Mouse (Mus musculus): ENCODE data around the gene Nfatc3.
"Not testable (repeated sequence)": the region's sequence is repeated elsewhere in the genome, so short reads cannot be mapped to it uniquely, and the experiment has no call there.

Gene Nfatc3

GRCm38 (mm10) chr8:106058731-106059612, at the start of gene Nfatc3:
TSS of gene Nfatc3 (plus strand) at chr8:106058840.
- peak; percentile 97 to 99 for DNase-seq (ENCODE audit: low spot score in 2 of 2)

- peak; percentile 79 to 89 for DNase-seq (ENCODE audit: low spot score in 2 of 2)
Measured at GRCm38 (mm10) chr8:106010748-106011642, 47.6 kb upstream of the Nfatc3 start.

GRCm38 (mm10) chr8:106011643-106011986, 47.0 kb upstream of the Nfatc3 start, which contains the start of gene Ddx28:
TSS of gene Ddx28 (minus strand) at chr8:106011882.
- no peak for DNase-seq (ENCODE audit: low spot score in 2 of 2)

- not testable (repeated sequence) for DNase-seq (ENCODE audit: low spot score in 2 of 2)
Measured at GRCm38 (mm10) chr8:106012203-106012602, 46.4 kb upstream of the Nfatc3 start.

GRCm38 (mm10) chr8:106016284-106016683, 42.4 kb upstream of the Nfatc3 start:
- DNase-seq (ENCODE audit: low spot score in 2 of 2) = no peak

- peak; percentile 55 to 56 for DNase-seq (ENCODE audit: low spot score in 2 of 2)
Measured at GRCm38 (mm10) chr8:106017130-106017529, 41.5 kb upstream of the Nfatc3 start.

GRCm38 (mm10) chr8:106018039-106018438, 40.6 kb upstream of the Nfatc3 start:
- no peak for DNase-seq (ENCODE audit: low spot score in 2 of 2)

GRCm38 (mm10) chr8:106022483-106022882, 36.2 kb upstream of the Nfatc3 start:
- peak; percentile 73 to 90 for DNase-seq (ENCODE audit: low spot score in 2 of 2)

- no peak for DNase-seq (ENCODE audit: low spot score in 2 of 2)
Measured at GRCm38 (mm10) chr8:106038721-106039120, 19.9 kb upstream of the Nfatc3 start.

GRCm38 (mm10) chr8:106039605-106040004, 19.0 kb upstream of the Nfatc3 start:
- DNase-seq (ENCODE audit: low spot score in 2 of 2) = no peak

GRCm38 (mm10) chr8:106040218-106040617, 18.4 kb upstream of the Nfatc3 start:
- no peak for DNase-seq (ENCODE audit: low spot score in 2 of 2)

GRCm38 (mm10) chr8:106043055-106043454, 15.6 kb upstream of the Nfatc3 start:
- no peak for DNase-seq (ENCODE audit: low spot score in 2 of 2)

- DNase-seq (ENCODE audit: low spot score in 2 of 2) = no peak
Measured at GRCm38 (mm10) chr8:106044151-106044550, 14.5 kb upstream of the Nfatc3 start.

GRCm38 (mm10) chr8:106046872-106047559, 11.6 kb upstream of the Nfatc3 start:
- DNase-seq (ENCODE audit: low spot score in 2 of 2) = no peak

GRCm38 (mm10) chr8:106047854-106048630, 10.6 kb upstream of the Nfatc3 start:
- no peak for DNase-seq (ENCODE audit: low spot score in 2 of 2)

- DNase-seq (ENCODE audit: low spot score in 2 of 2) = no peak
Measured at GRCm38 (mm10) chr8:106049840-106050239, 8.8 kb upstream of the Nfatc3 start.

- no peak for DNase-seq (ENCODE audit: low spot score in 2 of 2)
Measured at GRCm38 (mm10) chr8:106051068-106051467, 7.6 kb upstream of the Nfatc3 start.

GRCm38 (mm10) chr8:106052510-106053089, 6.0 kb upstream of the Nfatc3 start:
- peak; percentile 41 to 44 for DNase-seq (ENCODE audit: low spot score in 2 of 2)

- peak; percentile 73 to 80 for DNase-seq (ENCODE audit: low spot score in 2 of 2)
Measured at GRCm38 (mm10) chr8:106054190-106054811, 4.3 kb upstream of the Nfatc3 start.

- peak; percentile 51 to 52 for DNase-seq (ENCODE audit: low spot score in 2 of 2)
Measured at GRCm38 (mm10) chr8:106055038-106055437, 3.6 kb upstream of the Nfatc3 start.
